Mouse (Mus musculus) midbrain, embryonic 13.5 days (tissue): ENCODE measurements around the gene Rdh8. TPM values are rescaled to one million over a fixed set of nuclear protein-coding genes. Genes with fewer than 3 reads are reported as not detected.

Source experiments
- ATAC-seq: fragments of 200-750 bp; cut with Nextera tagmentation; 2 replicates; pipeline ENCODE4 v1.8.0; 2017; ENCODE audit warnings: mild to moderate bottlenecking, moderate TSS enrichment, moderate library complexity
- H3K27ac ChIP-seq: fragments of 300-500 bp; sonication (generic); 2 replicates; pipeline ENCODE4 v1.5.1; 2015; ENCODE audit warnings: inconsistent platforms, mild to moderate bottlenecking, moderate library complexity
- H3K27me3 ChIP-seq: fragments of 300-500 bp; sonication (generic); 2 replicates; pipeline ENCODE4 v1.6.1; 2015; ENCODE audit warnings: mild to moderate bottlenecking, inconsistent platforms
- H3K36me3 ChIP-seq: fragments of 300-500 bp; sonication (generic); 2 replicates; pipeline ENCODE4 v1.6.1; 2015; ENCODE audit warnings: mild to moderate bottlenecking, inconsistent platforms
- H3K4me1 ChIP-seq: fragments of 300-500 bp; sonication (generic); replicated peaks from 2 replicates; pipeline ENCODE4 v1.6.1; 2015; ENCODE audit warnings: inconsistent platforms
- H3K4me2 ChIP-seq: fragments of 300-500 bp; sonication (generic); replicated peaks from 2 replicates; pipeline ENCODE4 v1.6.1; 2015; ENCODE audit warnings: moderate library complexity, mild to moderate bottlenecking, inconsistent platforms
- H3K4me3 ChIP-seq: fragments of 300-500 bp; sonication (generic); replicated peaks from 2 replicates; pipeline ENCODE4 v1.5.1; 2015; ENCODE audit warnings: mild to moderate bottlenecking, inconsistent platforms
- H3K9ac ChIP-seq: fragments of 300-500 bp; sonication (generic); replicated peaks from 2 replicates; pipeline ENCODE4 v1.6.1; 2015; ENCODE audit warnings: mild to moderate bottlenecking, inconsistent platforms
- H3K9me3 ChIP-seq: fragments of 300-500 bp; sonication (generic); 2 replicates; pipeline ENCODE4 v1.6.1; 2016; ENCODE audit warnings: mild to moderate bottlenecking, inconsistent platforms
- WGBS: fragments of 180-500 bp; shearing (Covaris S2); methylation state at CpG from one replicate; pipeline ENCODE4 v1.1.7; 2015; 5-methylcytosine and 5-hydroxymethylcytosine counted together
- polyA plus RNA-seq: library from polyadenylated mRNA; unstranded; fragments of >200 nt; fragmentation: Nextera tagmentation; extraction: Ambion mirVana; gene quantifications from 2 replicates; pipeline ENCODE4 v1.2.1, GENCODE M21; 2015

Gene Rdh8
- polyA plus RNA-seq, 1 experiment from 2014 or later, result not detected

GRCm38 (mm10) chr9:20873521-20873920, 55.2 kb downstream of the Rdh8 start:
- Histone ChIP-seq H3K4me1 (peaks cover 5% of the 10 kb centered on the region), H3K9ac (no peak overlapping the region), H3K4me3 (no peak overlapping the region), H3K27me3 (peaks cover 28% of the 10 kb centered on the region), H3K36me3 (no peaks in the 10 kb centered on the region), H3K27ac (no peak overlapping the region), H3K9me3 (no peaks in the 10 kb centered on the region), H3K4me2 (no peak overlapping the region)
- 89% methylated on average over 12 of the region's 12 CpGs for WGBS
- no peak for ATAC-seq

GRCm38 (mm10) chr9:20875021-20875790, 56.9 kb downstream of the Rdh8 start:
- Histone ChIP-seq H3K27me3 (peaks cover 11% of the 10 kb centered on the region), H3K9me3 (no peaks in the 10 kb centered on the region), H3K9ac (0 out of 2 replicates have a peak overlapping the region, but pooled peaks have one; percentile 23), H3K4me1 (peaks cover 8% of the 10 kb centered on the region), H3K27ac (no peak overlapping the region), H3K36me3 (no peaks in the 10 kb centered on the region), H3K4me3 (no peak overlapping the region), H3K4me2 (no peak overlapping the region)
- ATAC-seq, result no peak
- WGBS, result 67% methylated on average over 23 of the region's 23 CpGs

Other genes starting within 250 kb of the Rdh8 start
- gene Zfp846, start 237.2 kb upstream of the Rdh8 start, polyA plus RNA-seq, result 47.1 and 50.1 TPM in 2 replicates
- gene Ubl5, start 175.6 kb upstream of the Rdh8 start, polyA plus RNA-seq, result 541 and 558 TPM in 2 replicates
- gene Fbxl12, start 173.7 kb upstream of the Rdh8 start, polyA plus RNA-seq, result 17.7 and 19.0 TPM in 2 replicates
- 62.0 and 63.2 TPM in 2 replicates for gene Pin1, start 166.4 kb upstream of the Rdh8 start, polyA plus RNA-seq
- 92.0 and 96.7 TPM in 2 replicates for gene Olfm2, start 72.2 kb upstream of the Rdh8 start, polyA plus RNA-seq
- 0.32 and 0.35 TPM in 2 replicates for gene Col5a3, start 3.4 kb upstream of the Rdh8 start, polyA plus RNA-seq
- gene A230050P20Rik, start 50.1 kb downstream of the Rdh8 start, polyA plus RNA-seq, result 0.94 and 1.1 TPM in 2 replicates
- 8.0 and 10.4 TPM in 2 replicates for gene Angptl6, start 61.2 kb downstream of the Rdh8 start, polyA plus RNA-seq
- 49.2 and 49.5 TPM in 2 replicates for gene Ppan, start 69.7 kb downstream of the Rdh8 start, polyA plus RNA-seq
- 273 and 291 TPM in 2 replicates for gene Eif3g, start 80.1 kb downstream of the Rdh8 start, polyA plus RNA-seq
- gene Dnmt1, start 141.4 kb downstream of the Rdh8 start, polyA plus RNA-seq, result 75.2 and 76.3 TPM in 2 replicates
- gene S1pr2, start 158.3 kb downstream of the Rdh8 start, polyA plus RNA-seq, result 8.5 and 9.5 TPM in 2 replicates
- gene Mrpl4, start 184.2 kb downstream of the Rdh8 start, polyA plus RNA-seq, result 98.1 and 102 TPM in 2 replicates
- 2.9 and 3.9 TPM in 2 replicates for gene Icam1, start 197.5 kb downstream of the Rdh8 start, polyA plus RNA-seq
- 0.23 TPM in 2 replicates for gene Icam4, start 210.9 kb downstream of the Rdh8 start, polyA plus RNA-seq
- 0.32 and 0.34 TPM in 2 replicates for gene Icam5, start 213.6 kb downstream of the Rdh8 start, polyA plus RNA-seq
- 1.8 and 2.0 TPM in 2 replicates for gene Zglp1, start 248.6 kb downstream of the Rdh8 start, polyA plus RNA-seq